Comparison of ENCODE assay signal across 8 mouse cellular contexts in genomic region chr2:130496037-130496436, GRCm38 (mm10). TPM values are rescaled to one million over a fixed set of nuclear protein-coding genes. Genes with fewer than 3 reads are reported as not detected.
DNase-seq lines count a peak whose midpoint lies in the region; ATAC-seq and TF ChIP-seq lines count a peak whose summit lies in the region.

No protein-coding gene starts in this region.

- intact Hi-C loops in gastrocnemius, postnatal 14 days (cut with DNase I; ENCODE audit: low total_unique reads), result no loop called here

- H3K4me2 ChIP-seq in midbrain, embryonic 14.5 days (ENCODE audit: low read length), result no peak overlapping the region

- H3K4me1 ChIP-seq in midbrain, embryonic 14.5 days (ENCODE audit: control insufficient read depth, insufficient read depth, low read length), result 0 out of 2 replicates have a peak, but pooled peaks cover 7% of the 10 kb centered on the region

- ATAC-seq in midbrain, embryonic 14.5 days (ENCODE audit: low FRiP score, low TSS enrichment), result peak; percentile 43; the same call in 1 of the 2 replicates
- no peak for ATAC-seq in inflammation-experienced regulatory T-cells, adult 6 months

- no peaks in the 10 kb centered on the region for H3K27me3 ChIP-seq in midbrain, embryonic 14.5 days (ENCODE audit: control insufficient read depth, insufficient read depth, low read length)

- H3K9ac ChIP-seq in midbrain, embryonic 14.5 days (replicated peaks; ENCODE audit: low read length), result no peak overlapping the region

- no peak for TF ChIP-seq CTCF in layer of hippocampus, adult 2 months (conservative IDR thresholded peaks at IDR 0.05)

- no peaks in the 10 kb centered on the region for H3K36me3 ChIP-seq in midbrain, embryonic 14.5 days (ENCODE audit: control insufficient read depth, insufficient read depth, low read length)

- peak; percentile 11 for DNase-seq in kidney, postnatal 14 days
- no peak for DNase-seq in kidney, adult 18-20 months
- DNase-seq in cerebellum, adult 8-10 months, result peak; percentile 49
- peak; percentile 32 for DNase-seq in gastrocnemius, postnatal 14 days
- DNase-seq in layer of hippocampus, adult 2 months (ENCODE audit: low spot score in 2 of 2), result peak; percentile 60 to 63
- DNase-seq in midbrain, embryonic 14.5 days, result peak; percentile 73
- no peak for DNase-seq in natural killer cell, adult 2 months (ENCODE audit: low spot score in 2 of 2)

- H3K4me3 ChIP-seq in layer of hippocampus, adult 2 months, result no peak overlapping the region
- H3K4me3 ChIP-seq in midbrain, embryonic 14.5 days (replicated peaks; ENCODE audit: low read depth, low read length), result no peak overlapping the region

- H3K27ac ChIP-seq in layer of hippocampus, adult 2 months, result peak overlapping the region; percentile 88
- no peak overlapping the region for H3K27ac ChIP-seq in midbrain, embryonic 14.5 days (replicated peaks; ENCODE audit: low read depth, low read length)

- 37% methylated on average over 6 of the region's 6 CpGs for WGBS in midbrain, embryonic 14.5 days

- no peaks in the 10 kb centered on the region for H3K9me3 ChIP-seq in midbrain, embryonic 14.5 days (ENCODE audit: control insufficient read depth, low read length)

RNA-seq across cellular contexts. Expression of gene Ptpra, which starts 46.0 kb away (rescaled TPM):
- 10 to 100 TPM; 28.6 to 33.0 TPM for total RNA-seq in gastrocnemius, postnatal 14 days (2021)
- total RNA-seq in layer of hippocampus, adult 2 months (2021), result 100 to 1,000 TPM; 326 to 341 TPM
- 119 and 156 TPM in 2 replicates for polyA plus RNA-seq in midbrain, embryonic 14.5 days (2014; fragmentation: Nextera tagmentation; extraction: Ambion mirVana)
- polyA plus RNA-seq in inflammation-experienced regulatory T-cells, adult 6 months (2017; shearing (Covaris generic)), result 10 to 100 TPM; 66.1 to 70.0 (median 69.6) TPM

Comparison
In these comparisons a context has a peak if more than half of its experiments do, and no peak if none do; other contexts are left out.
1. DNase-seq: peak in kidney, postnatal 14 days (single experiment), cerebellum, adult 8-10 months (single experiment), gastrocnemius, postnatal 14 days (single experiment), layer of hippocampus, adult 2 months (2 of 2) and midbrain, embryonic 14.5 days (single experiment); none in kidney, adult 18-20 months (single experiment) and natural killer cell, adult 2 months (0 of 2).
2. RNA of gene Ptpra, which starts 46.0 kb away (total RNA-seq): 326 to 341 TPM in layer of hippocampus, adult 2 months; 28.6 to 33.0 TPM in gastrocnemius, postnatal 14 days; every median in the first group is over 4 times any median in the second.